Mouse (Mus musculus) lung, postnatal 14 days (tissue): ENCODE data around the gene Tchp.
A peak's percentile ranks its signal among the peaks of the same experiment; 100 is the strongest.

Source experiments
- DNase-seq: peaks from one replicate; pipeline ENCODE4 v3.0.0; 2021

Tchp gene

GRCm38 (mm10) chr5:114698044-114698746 lies 9.4 kb upstream of the Tchp start:
- DNase-seq: no peak

GRCm38 (mm10) chr5:114699015-114699414 lies 8.5 kb upstream of the Tchp start:
- DNase-seq: peak; percentile 26

GRCm38 (mm10) chr5:114702403-114703392 lies 4.9 kb upstream of the Tchp start:
- peak; percentile 39 for DNase-seq

GRCm38 (mm10) chr5:114708491-114708890 lies 931 bp downstream of the Tchp start:
- DNase-seq: no peak

GRCm38 (mm10) chr5:114709357-114709756 lies 1.8 kb downstream of the Tchp start:
- DNase-seq: no peak

GRCm38 (mm10) chr5:114714551-114714950 lies 7.0 kb downstream of the Tchp start:
- no peak for DNase-seq

GRCm38 (mm10) chr5:114717292-114717691 lies 9.7 kb downstream of the Tchp start:
- DNase-seq: no peak

GRCm38 (mm10) chr5:114717937-114718336 lies 10.4 kb downstream of the Tchp start:
- no peak for DNase-seq

GRCm38 (mm10) chr5:114718483-114718882 lies 10.9 kb downstream of the Tchp start:
- no peak for DNase-seq

GRCm38 (mm10) chr5:114719003-114719927 lies 11.7 kb downstream of the Tchp start:
- no peak for DNase-seq

- DNase-seq: no peak
These were observed 12.3 kb downstream of the Tchp start for GRCm38 (mm10) chr5:114719928-114720270.

- no peak for DNase-seq
These were observed 13.2 kb downstream of the Tchp start for GRCm38 (mm10) chr5:114720784-114721183.

GRCm38 (mm10) chr5:114721969-114722368 lies 14.4 kb downstream of the Tchp start:
- DNase-seq: no peak

- DNase-seq: no peak
These were observed 15.3 kb downstream of the Tchp start for GRCm38 (mm10) chr5:114722846-114723245.

GRCm38 (mm10) chr5:114728160-114728559 lies 20.6 kb downstream of the Tchp start:
- DNase-seq: no peak

GRCm38 (mm10) chr5:114730129-114730528 lies 22.6 kb downstream of the Tchp start:
- peak; percentile 11 for DNase-seq

- DNase-seq: no peak
These were observed 23.9 kb downstream of the Tchp start for GRCm38 (mm10) chr5:114731498-114731897.

- DNase-seq: no peak
These were observed 24.4 kb downstream of the Tchp start for GRCm38 (mm10) chr5:114731969-114732368.

- DNase-seq: no peak
These were observed 26.0 kb downstream of the Tchp start for GRCm38 (mm10) chr5:114733606-114734005.

GRCm38 (mm10) chr5:114737090-114737887 lies 29.7 kb downstream of the Tchp start:
- peak; percentile 72 for DNase-seq

- DNase-seq: peak; percentile 66
These were observed 31.2 kb downstream of the Tchp start for GRCm38 (mm10) chr5:114738707-114739241.

- no peak for DNase-seq
These were observed 33.0 kb downstream of the Tchp start for GRCm38 (mm10) chr5:114740595-114740994.
